Mouse (Mus musculus) lung, embryonic 16.5 days (tissue): ENCODE measurements around the gene BC048507. TPM values are rescaled to one million over a fixed set of nuclear protein-coding genes. Genes with fewer than 3 reads are reported as not detected.

Source experiments
- ATAC-seq: fragments of 200-750 bp; cut with Nextera tagmentation; 2 replicates; pipeline ENCODE4 v1.8.0; 2017; ENCODE audit warnings: low read depth, mild to moderate bottlenecking, moderate library complexity
- H3K27ac ChIP-seq: fragments of 300-500 bp; sonication (generic); 2 replicates; pipeline ENCODE4 v1.5.1; 2014; ENCODE audit warnings: mild to moderate bottlenecking, control low read depth, low read length
- H3K27me3 ChIP-seq: fragments of 300-500 bp; sonication (generic); 2 replicates; pipeline ENCODE4 v1.6.1; 2014; ENCODE audit warnings: low read depth, low read length, mixed read lengths; ENCODE audit not compliant: control insufficient read depth, insufficient read depth
- H3K36me3 ChIP-seq: fragments of 300-500 bp; sonication (generic); 2 replicates; pipeline ENCODE4 v1.6.1; 2014; ENCODE audit warnings: low read length; ENCODE audit not compliant: control insufficient read depth, insufficient read depth
- H3K4me1 ChIP-seq: fragments of 300-500 bp; sonication (generic); replicated peaks from 2 replicates; pipeline ENCODE4 v1.6.1; 2014; ENCODE audit warnings: low read length, mixed read lengths; ENCODE audit not compliant: control insufficient read depth, insufficient read depth
- H3K4me2 ChIP-seq: fragments of 300-500 bp; sonication (generic); 2 replicates; pipeline ENCODE4 v1.6.1; 2014; ENCODE audit warnings: low read depth, low read length, control low read depth
- H3K4me3 ChIP-seq: fragments of 300-500 bp; sonication (generic); 2 replicates; pipeline ENCODE4 v1.5.1; 2014; ENCODE audit warnings: mild to moderate bottlenecking, low read length, control low read depth
- H3K9ac ChIP-seq: fragments of 300-500 bp; sonication (generic); 2 replicates; pipeline ENCODE4 v1.6.1; 2014; ENCODE audit warnings: low read length, control low read depth
- H3K9me3 ChIP-seq: fragments of 300-500 bp; sonication (generic); 2 replicates; pipeline ENCODE4 v1.6.1; 2016; ENCODE audit warnings: low read length; ENCODE audit not compliant: control insufficient read depth
- WGBS: fragments of 180-500 bp; shearing (Covaris S2); extraction: QIAGEN DNeasy Blood & Tissue Kit; methylation state at CpG from one replicate; pipeline ENCODE4 v1.1.7; 2014; 5-methylcytosine and 5-hydroxymethylcytosine counted together
- polyA plus RNA-seq: library from polyadenylated mRNA; unstranded; fragments of >200 nt; fragmentation: Nextera tagmentation; extraction: Ambion mirVana; gene quantifications from 2 replicates; pipeline ENCODE4 v1.2.1, GENCODE M21; 2015

Gene BC048507
- polyA plus RNA-seq, 1 experiment from 2014 or later, result not detected

DNA sequence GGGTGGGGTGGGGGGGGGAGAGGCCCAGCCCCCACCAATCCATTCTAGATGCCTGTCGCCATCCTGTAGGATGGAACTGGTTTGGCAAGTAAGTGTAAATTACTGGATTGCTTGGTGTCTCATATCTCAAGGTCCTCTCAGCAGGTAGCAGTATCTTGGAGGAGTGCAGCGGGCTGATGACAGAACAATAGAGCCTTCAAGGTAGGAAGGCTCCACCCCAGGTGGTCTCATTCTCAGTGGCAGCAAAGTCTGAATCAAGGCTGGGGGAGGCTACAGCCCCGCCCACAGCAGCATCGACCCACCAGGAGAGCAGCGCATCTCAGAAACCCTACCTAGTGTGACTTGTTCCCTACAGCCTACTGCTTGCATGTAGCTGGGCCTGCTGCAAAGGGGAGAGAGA, 46.6 kb downstream of the BC048507 start:
- Histone ChIP-seq H3K36me3 (no peaks in the 10 kb centered on the region), H3K4me3 (no peak overlapping the region), H3K9ac (no peak overlapping the region), H3K27me3 (no peaks in the 10 kb centered on the region), H3K4me1 (no peaks in the 10 kb centered on the region), H3K4me2 (no peak overlapping the region), H3K9me3 (peaks cover 5% of the 10 kb centered on the region; the same call in 1 of the 2 replicates), H3K27ac (no peak overlapping the region)
- 33% methylated on average over 5 of the region's 5 CpGs for WGBS
- ATAC-seq, result no peak

Other genes with a start within 250 kb of the BC048507 start
- 0.69 TPM in 1 of 2 replicates, not detected in the other for gene Gm49345, start 225.6 kb upstream of the BC048507 start, polyA plus RNA-seq
- 2.5 and 2.6 TPM in 2 replicates for gene Zfp729a, start 225.5 kb upstream of the BC048507 start, polyA plus RNA-seq
- gene Zfp738, start 176.3 kb upstream of the BC048507 start, polyA plus RNA-seq, result 11.6 and 12.9 TPM in 2 replicates
- 5.6 and 6.8 TPM in 2 replicates for gene Zfp65, start 134.2 kb upstream of the BC048507 start, polyA plus RNA-seq
- 6.7 and 7.2 TPM in 2 replicates for gene Zfp85, start 108.1 kb upstream of the BC048507 start, polyA plus RNA-seq
- 2.2 and 2.6 TPM in 2 replicates for gene Zfp493, start 83.6 kb upstream of the BC048507 start, polyA plus RNA-seq
- gene Zfp273, start 49.6 kb upstream of the BC048507 start, polyA plus RNA-seq, result 8.0 and 8.6 TPM in 2 replicates
- gene Gm10037, start 32.2 kb upstream of the BC048507 start, polyA plus RNA-seq, result 2.3 and 3.1 TPM in 2 replicates